Mouse (Mus musculus): ENCODE measurements around the gene Map4k2. TPM values are rescaled to one million over a fixed set of nuclear protein-coding genes. Genes with fewer than 3 reads are reported as not detected.

The Map4k2 gene
- polyA plus RNA-seq, 1 experiment from 2014 or later = 45.6 TPM

GRCm38 (mm10) chr19:6375423-6376254, 34.7 kb downstream of the Map4k2 start:
- in situ Hi-C loops (cut with MboI; ENCODE audit: low pct_unique_long_range_greater_than_20kb) = no loop called here
- ChIA-PET POLR2A (interaction anchor here (0.6 to 1.4 kb wide), 3 partner anchors 10 to 601 kb away, joined by 3 to 7 read pairs (median 3); partner anchors contain the start of gene Plcb3), CTCF (no interaction called here)
- no peak for DNase-seq (ENCODE audit: low read depth, low spot score)
- no peak for ATAC-seq
- no peak for TF ChIP-seq CTCF (IDR thresholded peaks at IDR 0.05)
- no peaks in the 10 kb centered on the region for H3K27me3 ChIP-seq

GRCm38 (mm10) chr19:6376255-6376564, 35.3 kb downstream of the Map4k2 start:
- ChIA-PET CTCF (no interaction called here), POLR2A (interaction anchor here (0.6 kb wide), 1 partner anchor 96 kb away, joined by 3 read pairs; no protein-coding TSS in a partner anchor)
- DNase-seq (ENCODE audit: low read depth, low spot score) (no peak), ATAC-seq (no peak)
- in situ Hi-C loops (cut with MboI; ENCODE audit: low pct_unique_long_range_greater_than_20kb) = no loop called here
- peak; percentile 91 for TF ChIP-seq CTCF (IDR thresholded peaks at IDR 0.05)
- no peaks in the 10 kb centered on the region for H3K27me3 ChIP-seq

GRCm38 (mm10) chr19:6376643-6377042, 35.7 kb downstream of the Map4k2 start:
- TF ChIP-seq CTCF (IDR thresholded peaks at IDR 0.05) = no peak
- in situ Hi-C loops (cut with MboI; ENCODE audit: low pct_unique_long_range_greater_than_20kb) = no loop called here
- DNase-seq (ENCODE audit: low read depth, low spot score) (no peak), ATAC-seq (no peak)
- ChIA-PET POLR2A (interaction anchor here (0.6 to 1.6 kb wide), 2 partner anchors 9 to 95 kb away, joined by 3 to 8 read pairs; no protein-coding TSS in a partner anchor), CTCF (interaction anchor here (1.2 kb wide), 1 partner anchor 9 kb away, joined by 5 read pairs; no protein-coding TSS in a partner anchor)
- H3K27me3 ChIP-seq = no peaks in the 10 kb centered on the region

GRCm38 (mm10) chr19:6377327-6378040, 36.5 kb downstream of the Map4k2 start:
- no peak for TF ChIP-seq CTCF (IDR thresholded peaks at IDR 0.05)
- DNase-seq (ENCODE audit: low read depth, low spot score) = no peak
- H3K27me3 ChIP-seq = no peaks in the 10 kb centered on the region
- in situ Hi-C loops (cut with MboI; ENCODE audit: low pct_unique_long_range_greater_than_20kb) = no loop called here
- POLR2A ChIA-PET = interaction anchor here (0.8 to 1.6 kb wide), 2 partner anchors 10 to 13 kb away, joined by 3 to 8 read pairs; no protein-coding TSS in a partner anchor
- ATAC-seq = no peak
- CTCF ChIA-PET = interaction anchor here (1.2 kb wide), 1 partner anchor 10 kb away, joined by 5 read pairs; no protein-coding TSS in a partner anchor

GRCm38 (mm10) chr19:6380411-6381166, 39.7 kb downstream of the Map4k2 start:
- CTCF ChIA-PET = interaction anchor here (2.5 kb wide), 1 partner anchor 14 kb away, joined by 11 read pairs; no protein-coding TSS in a partner anchor
- POLR2A ChIA-PET = interaction anchor here (0.6 to 0.7 kb wide), 3 partner anchors 9 to 322 kb away, joined by 3 to 4 read pairs (median 3); no protein-coding TSS in a partner anchor
- in situ Hi-C loops (cut with MboI; ENCODE audit: low pct_unique_long_range_greater_than_20kb) = no loop called here
- DNase-seq (ENCODE audit: low read depth, low spot score) (no peak), ATAC-seq (no peak)
- TF ChIP-seq CTCF (IDR thresholded peaks at IDR 0.05) = no peak
- H3K27me3 ChIP-seq = no peaks in the 10 kb centered on the region

DNA sequence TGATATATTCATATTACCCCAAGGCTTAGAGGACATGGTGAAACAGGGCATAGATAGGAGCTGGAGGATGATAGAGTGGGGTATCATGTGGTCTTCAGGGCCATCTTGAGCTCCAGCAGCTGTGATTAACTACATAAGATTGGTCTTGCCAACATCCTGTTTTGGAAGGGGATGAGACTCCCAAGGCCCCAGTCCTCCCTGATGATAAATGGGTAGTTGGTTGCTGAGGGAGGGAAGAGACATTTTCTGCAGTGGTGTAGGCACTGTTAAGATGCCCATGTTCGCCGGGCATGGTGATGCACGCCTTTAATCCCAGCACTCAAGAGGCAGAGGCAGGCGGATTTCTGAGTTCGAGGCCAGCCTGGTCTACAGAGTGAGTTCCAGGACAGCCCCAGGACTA, 40.3 kb downstream of the Map4k2 start:
- TF ChIP-seq CTCF (IDR thresholded peaks at IDR 0.05) = no peak
- no peak for ATAC-seq
- POLR2A ChIA-PET = interaction anchor here (0.6 kb wide), 1 partner anchor 9 kb away, joined by 3 read pairs; no protein-coding TSS in a partner anchor
- in situ Hi-C loops (cut with MboI; ENCODE audit: low pct_unique_long_range_greater_than_20kb) = no loop called here
- CTCF ChIA-PET = no interaction called here
- no peaks in the 10 kb centered on the region for H3K27me3 ChIP-seq
- DNase-seq (ENCODE audit: low read depth, low spot score) = no peak

DNA sequence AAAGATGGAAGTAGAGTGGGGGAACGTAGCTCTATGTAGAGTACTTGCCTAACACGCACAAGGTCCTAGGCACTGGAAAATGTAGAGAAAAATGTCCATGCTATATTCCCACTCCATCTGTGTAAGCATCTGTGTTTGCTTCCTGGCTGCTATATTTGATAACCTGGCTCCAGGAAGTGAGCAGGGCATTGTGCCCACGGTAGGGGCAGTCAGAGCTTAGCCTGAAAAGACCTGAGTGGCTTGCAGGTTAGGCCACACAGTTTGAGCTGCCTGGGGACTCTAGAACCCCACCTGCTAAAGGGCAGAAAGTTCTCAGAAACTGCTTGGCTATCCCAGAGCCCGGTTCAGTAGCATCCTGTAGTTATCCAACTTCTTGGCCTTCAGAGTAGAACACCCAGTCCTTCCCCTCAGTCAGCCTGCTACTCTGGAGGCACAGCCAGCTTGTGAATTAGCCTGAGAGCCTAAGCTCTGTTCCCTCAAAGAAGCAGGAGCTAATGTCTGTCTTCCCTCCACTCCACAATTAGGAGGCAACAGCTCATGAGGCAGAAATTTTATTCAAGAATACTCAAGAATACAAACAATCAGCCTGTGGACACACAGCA, 41.5 kb downstream of the Map4k2 start:
- H3K27me3 ChIP-seq = no peaks in the 10 kb centered on the region
- DNase-seq (ENCODE audit: low read depth, low spot score) (no peak), ATAC-seq (no peak)
- ChIA-PET POLR2A (interaction anchor here (0.8 kb wide), 1 partner anchor 16 kb away, joined by 3 read pairs; no protein-coding TSS in a partner anchor), CTCF (interaction anchor here (2.6 kb wide), 1 partner anchor 8 kb away, joined by 15 read pairs; no protein-coding TSS in a partner anchor)
- no peak for TF ChIP-seq CTCF (IDR thresholded peaks at IDR 0.05)
- in situ Hi-C loops (cut with MboI; ENCODE audit: low pct_unique_long_range_greater_than_20kb) = no loop called here

- POLR2A ChIA-PET = interaction anchor here (0.8 kb wide), 1 partner anchor 15 kb away, joined by 3 read pairs; no protein-coding TSS in a partner anchor
- H3K27me3 ChIP-seq = no peaks in the 10 kb centered on the region
- ATAC-seq (no peak), DNase-seq (ENCODE audit: low read depth, low spot score) (no peak)
- CTCF ChIA-PET = interaction anchor here (1.2 to 2.6 kb wide), 2 partner anchors 10 to 18 kb away, joined by 6 to 15 read pairs; no protein-coding TSS in a partner anchor
- no peak for TF ChIP-seq CTCF (IDR thresholded peaks at IDR 0.05)
- in situ Hi-C loops (cut with MboI; ENCODE audit: low pct_unique_long_range_greater_than_20kb) = no loop called here
Observed at GRCm38 (mm10) chr19:6383470-6383869, 42.5 kb downstream of the Map4k2 start.

GRCm38 (mm10) chr19:6384128-6384527, 43.2 kb downstream of the Map4k2 start, which contains the start of gene Pygm:
Gene Pygm (plus strand): TSS chr19:6384399.
- POLR2A ChIA-PET = interaction anchor here (1.1 to 1.2 kb wide), 2 partner anchors 11 to 17 kb away, joined by 3 to 4 read pairs; no protein-coding TSS in a partner anchor
- in situ Hi-C loops (cut with MboI; ENCODE audit: low pct_unique_long_range_greater_than_20kb) = no loop called here
- ATAC-seq (no peak), DNase-seq (ENCODE audit: low read depth, low spot score) (no peak)
- no peaks in the 10 kb centered on the region for H3K27me3 ChIP-seq
- CTCF ChIA-PET = interaction anchor here (1.2 to 2.6 kb wide), 2 partner anchors 10 to 17 kb away, joined by 6 to 15 read pairs; no protein-coding TSS in a partner anchor
- no peak for TF ChIP-seq CTCF (IDR thresholded peaks at IDR 0.05)

All from Patski (cell line).